ENCODE assay signal across 8 mouse cellular contexts in genomic region chr5:117493947-117494346, GRCm38 (mm10).
DNase-seq lines count a peak whose midpoint lies in the region; ATAC-seq and TF ChIP-seq lines count a peak whose summit lies in the region.

No protein-coding gene starts in this region.

- H3K4me3 ChIP-seq in liver, adult 2 months (ENCODE audit: insufficient read depth, low read depth, low read length), result no peak overlapping the region
- H3K4me3 ChIP-seq in liver, embryonic 12.5 days, result no peak overlapping the region
- peak overlapping the region; percentile 19; the same call in 1 of the 2 replicates for H3K4me3 ChIP-seq in forebrain, embryonic 15.5 days
- peak overlapping the region; percentile 25 for H3K4me3 ChIP-seq in hindbrain, embryonic 15.5 days
- peak overlapping the region; percentile 50 for H3K4me3 ChIP-seq in midbrain, embryonic 10.5 days
- no peak overlapping the region for H3K4me3 ChIP-seq in small intestine, adult 2 months (ENCODE audit: low read depth, low read length)

- H3K36me3 ChIP-seq in liver, adult 2 months (ENCODE audit: control insufficient read depth, insufficient read depth, low read length), result no peaks in the 10 kb centered on the region
- H3K36me3 ChIP-seq in liver, embryonic 12.5 days, result no peaks in the 10 kb centered on the region
- no peaks in the 10 kb centered on the region for H3K36me3 ChIP-seq in forebrain, embryonic 15.5 days
- H3K36me3 ChIP-seq in hindbrain, embryonic 15.5 days, result no peaks in the 10 kb centered on the region
- no peaks in the 10 kb centered on the region for H3K36me3 ChIP-seq in midbrain, embryonic 10.5 days
- H3K36me3 ChIP-seq in small intestine, adult 2 months (ENCODE audit: control insufficient read depth, insufficient read depth, low read length), result no peaks in the 10 kb centered on the region

- DNase-seq in liver, adult 2 months (ENCODE audit: extremely low read depth, low read depth, low spot score), result peak; percentile 23
- DNase-seq in cerebellum, adult 18-20 months, result peak; percentile 78 to 82
- peak; percentile 48 to 70 for DNase-seq in layer of hippocampus, postnatal 25 days (ENCODE audit: extremely low spot score in 1 of 2, low spot score in 1 of 2)
- peak; percentile 67 for DNase-seq in midbrain, embryonic 10.5 days (ENCODE audit: low spot score)

- no peaks in the 10 kb centered on the region for H3K4me1 ChIP-seq in liver, adult 2 months (ENCODE audit: control insufficient read depth, insufficient read depth, low read length)
- peaks cover 6% of the 10 kb centered on the region; the same call in 1 of the 2 replicates for H3K4me1 ChIP-seq in liver, embryonic 12.5 days
- H3K4me1 ChIP-seq in forebrain, embryonic 15.5 days, result peaks cover 15% of the 10 kb centered on the region
- H3K4me1 ChIP-seq in hindbrain, embryonic 15.5 days (replicated peaks), result peaks cover 19% of the 10 kb centered on the region
- peaks cover 23% of the 10 kb centered on the region for H3K4me1 ChIP-seq in midbrain, embryonic 10.5 days
- H3K4me1 ChIP-seq in small intestine, adult 2 months (ENCODE audit: control insufficient read depth, insufficient read depth, insufficient read length, low read length), result no peaks in the 10 kb centered on the region

- peak; percentile 83 for TF ChIP-seq CTCF in liver, adult 2 months (IDR thresholded peaks at IDR 0.05; ENCODE audit: low read depth, low read length)
- TF ChIP-seq CTCF in small intestine, adult 2 months (IDR thresholded peaks at IDR 0.05; ENCODE audit: extremely low read depth, insufficient read length, insufficient replicate concordance, low read depth, low read length), result peak; percentile 78; the same call in 1 of the 2 replicates

- TF ChIP-seq POLR2A in liver, adult 2 months (IDR thresholded peaks at IDR 0.05; ENCODE audit: extremely low read depth, insufficient read depth, low read length), result no peak
- no peak for TF ChIP-seq POLR2A in small intestine, adult 2 months (IDR thresholded peaks at IDR 0.05; ENCODE audit: low read depth, low read length)

- H3K27ac ChIP-seq in liver, adult 2 months (replicated peaks; ENCODE audit: insufficient read depth, low read depth, low read length), result no peak overlapping the region
- H3K27ac ChIP-seq in liver, embryonic 12.5 days, result no peak overlapping the region
- H3K27ac ChIP-seq in forebrain, embryonic 15.5 days (replicated peaks), result peak overlapping the region; percentile 51; the same call in 1 of the 2 replicates
- peak overlapping the region; percentile 75 for H3K27ac ChIP-seq in hindbrain, embryonic 15.5 days (replicated peaks)
- peak overlapping the region; percentile 77; the same call in 1 of the 2 replicates for H3K27ac ChIP-seq in midbrain, embryonic 10.5 days (replicated peaks)
- no peak overlapping the region for H3K27ac ChIP-seq in small intestine, adult 2 months (ENCODE audit: insufficient read depth, low read depth, low read length)

- H3K9ac ChIP-seq in liver, adult 2 months (ENCODE audit: low read depth, low read length), result no peak overlapping the region
- no peak overlapping the region for H3K9ac ChIP-seq in liver, embryonic 12.5 days
- H3K9ac ChIP-seq in forebrain, embryonic 15.5 days (replicated peaks), result no peak overlapping the region
- H3K9ac ChIP-seq in hindbrain, embryonic 15.5 days, result no peak overlapping the region

- 31% methylated on average over 7 of the region's 7 CpGs for WGBS in liver, adult 2 months
- WGBS in liver, embryonic 12.5 days (ENCODE audit: insufficient replicate concordance), result 28% methylated on average over 7 of the region's 7 CpGs
- 22% methylated on average over 7 of the region's 7 CpGs for WGBS in forebrain, embryonic 15.5 days
- WGBS in hindbrain, embryonic 15.5 days, result 16% methylated on average over 7 of the region's 7 CpGs
- 28% methylated on average over 7 of the region's 7 CpGs for WGBS in midbrain, embryonic 10.5 days
- 17% methylated on average over 7 of the region's 7 CpGs for WGBS in small intestine, adult 2 months

- H3K4me2 ChIP-seq in liver, embryonic 12.5 days, result no peak overlapping the region
- peak overlapping the region; percentile 39 for H3K4me2 ChIP-seq in forebrain, embryonic 15.5 days (replicated peaks)
- H3K4me2 ChIP-seq in hindbrain, embryonic 15.5 days, result peak overlapping the region; percentile 60

- no peaks in the 10 kb centered on the region for H3K27me3 ChIP-seq in liver, adult 2 months (ENCODE audit: control insufficient read depth, insufficient read depth, low read length)
- peaks cover 9% of the 10 kb centered on the region; the same call in 1 of the 2 replicates for H3K27me3 ChIP-seq in liver, embryonic 12.5 days (replicated peaks)
- H3K27me3 ChIP-seq in forebrain, embryonic 15.5 days, result no peaks in the 10 kb centered on the region
- no peaks in the 10 kb centered on the region for H3K27me3 ChIP-seq in hindbrain, embryonic 15.5 days
- H3K27me3 ChIP-seq in midbrain, embryonic 10.5 days (ENCODE audit: low read depth, poor library complexity, severe bottlenecking), result no peaks in the 10 kb centered on the region
- no peaks in the 10 kb centered on the region for H3K27me3 ChIP-seq in small intestine, adult 2 months (ENCODE audit: control insufficient read depth, insufficient read depth, low read length)

- H3K9me3 ChIP-seq in liver, embryonic 12.5 days (replicated peaks), result no peaks in the 10 kb centered on the region
- no peaks in the 10 kb centered on the region for H3K9me3 ChIP-seq in forebrain, embryonic 15.5 days
- no peaks in the 10 kb centered on the region for H3K9me3 ChIP-seq in hindbrain, embryonic 15.5 days
- H3K9me3 ChIP-seq in midbrain, embryonic 10.5 days (replicated peaks), result no peaks in the 10 kb centered on the region

- no peaks in the 10 kb centered on the region for H3K79me2 ChIP-seq in liver, adult 2 months (ENCODE audit: control insufficient read depth, insufficient read depth, low read length)

- ATAC-seq in liver, embryonic 12.5 days, result no peak
- ATAC-seq in forebrain, embryonic 15.5 days (replicated peaks), result peak; percentile 76
- peak; percentile 65; the same call in 1 of the 2 replicates for ATAC-seq in hindbrain, embryonic 15.5 days (ENCODE audit: low FRiP score, low read depth)

Comparison
In these comparisons a context has a peak if more than half of its experiments do, and no peak if none do; other contexts are left out.
1. DNase-seq: peak in every context shown above with its lines; median percentile 80 in cerebellum, adult 18-20 months; 67 in midbrain, embryonic 10.5 days; 59 in layer of hippocampus, postnatal 25 days; 23 in liver, adult 2 months.
2. H3K27ac ChIP-seq: peak in forebrain, embryonic 15.5 days (single experiment), hindbrain, embryonic 15.5 days (single experiment) and midbrain, embryonic 10.5 days (single experiment); none in liver, adult 2 months (single experiment), liver, embryonic 12.5 days (single experiment) and small intestine, adult 2 months (single experiment).
3. H3K4me3 ChIP-seq: peak in forebrain, embryonic 15.5 days (single experiment), hindbrain, embryonic 15.5 days (single experiment) and midbrain, embryonic 10.5 days (single experiment); none in liver, adult 2 months (single experiment), liver, embryonic 12.5 days (single experiment) and small intestine, adult 2 months (single experiment).